Mouse (Mus musculus): ENCODE data around the gene Atf3.

DNA sequence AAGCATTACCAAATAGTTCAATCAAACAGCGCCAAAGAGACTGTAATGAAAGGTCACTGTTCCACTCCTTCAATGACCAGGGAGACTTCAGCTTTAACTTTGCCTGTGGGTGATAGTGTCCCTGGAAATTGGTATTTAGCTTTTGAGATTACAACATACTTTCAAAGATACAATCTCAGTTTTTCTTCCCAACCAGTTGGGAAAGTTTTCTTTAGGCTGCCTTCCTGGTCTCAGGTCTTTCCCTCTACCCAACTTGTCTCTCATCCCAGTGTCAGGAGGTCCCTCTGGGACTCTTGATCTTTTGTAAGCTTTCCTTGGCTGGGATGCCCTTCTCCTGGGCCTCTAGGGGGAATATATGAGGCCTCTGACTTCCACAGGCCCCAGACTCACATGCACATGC is 29.7 kb upstream of the Atf3 start:
- no peak for TF ChIP-seq CTCF (IDR thresholded peaks at IDR 0.05; ENCODE audit: low read depth, low read length)
- TF ChIP-seq POLR2A (IDR thresholded peaks at IDR 0.05; ENCODE audit: extremely low read depth, insufficient read depth, low read length), result no peak
